Mouse (Mus musculus): ENCODE data around the gene Ybx1. TPM values are rescaled to one million over a fixed set of nuclear protein-coding genes. Genes with fewer than 3 reads are reported as not detected.

Ybx1 gene
- polyA plus RNA-seq, 1 experiment from 2014 or later: 839 TPM

- WGBS: 78% methylated on average over 14 of the region's 14 CpGs
These were observed 47.6 kb downstream of the Ybx1 start for GRCm38 (mm10) chr4:119246688-119247225.

GRCm38 (mm10) chr4:119245961-119246360 is 48.4 kb downstream of the Ybx1 start:
- peaks cover 61% of the 10 kb centered on the region for H3K36me3 ChIP-seq
- peaks cover 17% of the 10 kb centered on the region for H3K4me1 ChIP-seq (replicated peaks)
- no peak overlapping the region; the same call in 1 of the 2 replicates for H3K27ac ChIP-seq
- H3K4me3 ChIP-seq (replicated peaks): no peak overlapping the region
- 79% methylated on average over 9 of the region's 9 CpGs for WGBS
- no peak for ATAC-seq
- H3K9ac ChIP-seq (replicated peaks): no peak overlapping the region
- no peaks in the 10 kb centered on the region for H3K9me3 ChIP-seq
- no peaks in the 10 kb centered on the region for H3K27me3 ChIP-seq
- no peak overlapping the region for H3K4me2 ChIP-seq (replicated peaks)

More at GRCm38 (mm10) chr4:119246688-119247225, 47.6 kb downstream of the Ybx1 start:
- H3K4me2 ChIP-seq (replicated peaks): no peak overlapping the region
- H3K9me3 ChIP-seq: no peaks in the 10 kb centered on the region
- H3K36me3 ChIP-seq: peaks cover 53% of the 10 kb centered on the region
- no peak for ATAC-seq
- peak overlapping the region; percentile 30; the same call in 1 of the 2 replicates for H3K27ac ChIP-seq
- no peaks in the 10 kb centered on the region for H3K27me3 ChIP-seq
- no peak overlapping the region for H3K4me3 ChIP-seq (replicated peaks)
- H3K4me1 ChIP-seq (replicated peaks): peaks cover 17% of the 10 kb centered on the region
- H3K9ac ChIP-seq (replicated peaks): no peak overlapping the region

GRCm38 (mm10) chr4:119245556-119245955 is 48.8 kb downstream of the Ybx1 start:
- Histone ChIP-seq H3K9ac (replicated peaks) (no peak overlapping the region), H3K27ac (no peak overlapping the region; the same call in 1 of the 2 replicates), H3K36me3 (peaks cover 65% of the 10 kb centered on the region), H3K4me1 (replicated peaks) (peaks cover 17% of the 10 kb centered on the region), H3K4me3 (replicated peaks) (no peak overlapping the region), H3K4me2 (replicated peaks) (no peak overlapping the region), H3K9me3 (no peaks in the 10 kb centered on the region), H3K27me3 (no peaks in the 10 kb centered on the region)
- 81% methylated on average over 7 of the region's 7 CpGs for WGBS
- ATAC-seq: no peak

- ATAC-seq: no peak
- no peaks in the 10 kb centered on the region for H3K9me3 ChIP-seq
- H3K27ac ChIP-seq: no peak overlapping the region
- H3K4me2 ChIP-seq (replicated peaks): no peak overlapping the region
- peaks cover 17% of the 10 kb centered on the region for H3K4me1 ChIP-seq (replicated peaks)
- H3K9ac ChIP-seq (replicated peaks): no peak overlapping the region
- no peaks in the 10 kb centered on the region for H3K27me3 ChIP-seq
- H3K36me3 ChIP-seq: peaks cover 66% of the 10 kb centered on the region
- 83% methylated on average over 22 of the region's 22 CpGs for WGBS
- H3K4me3 ChIP-seq (replicated peaks): no peak overlapping the region
These were observed 49.8 kb downstream of the Ybx1 start for GRCm38 (mm10) chr4:119244468-119245240.

- peaks cover 12% of the 10 kb centered on the region for H3K4me1 ChIP-seq (replicated peaks)
- H3K9ac ChIP-seq (replicated peaks): no peak overlapping the region
- ATAC-seq: no peak
- 93% methylated on average over 12 of the region's 12 CpGs for WGBS
- H3K27me3 ChIP-seq: no peaks in the 10 kb centered on the region
- no peak overlapping the region for H3K27ac ChIP-seq
- H3K9me3 ChIP-seq: no peaks in the 10 kb centered on the region
- no peak overlapping the region for H3K4me3 ChIP-seq (replicated peaks)
- H3K36me3 ChIP-seq: peaks cover 69% of the 10 kb centered on the region
- no peak overlapping the region for H3K4me2 ChIP-seq (replicated peaks)
These were observed 51.8 kb downstream of the Ybx1 start for GRCm38 (mm10) chr4:119242571-119242970.

- no peaks in the 10 kb centered on the region for H3K27me3 ChIP-seq
- H3K27ac ChIP-seq: no peak overlapping the region
- peaks cover 75% of the 10 kb centered on the region for H3K36me3 ChIP-seq
- H3K4me1 ChIP-seq (replicated peaks): peaks cover 6% of the 10 kb centered on the region; the same call in 1 of the 2 replicates
- WGBS: 90% methylated on average over 14 of the region's 14 CpGs
- H3K9ac ChIP-seq (replicated peaks): no peak overlapping the region
- ATAC-seq: no peak
- no peaks in the 10 kb centered on the region for H3K9me3 ChIP-seq
- H3K4me2 ChIP-seq (replicated peaks): no peak overlapping the region
- H3K4me3 ChIP-seq (replicated peaks): no peak overlapping the region
These were observed 52.7 kb downstream of the Ybx1 start for GRCm38 (mm10) chr4:119241664-119242063.

- WGBS: 37% methylated on average over 12 of the region's 12 CpGs
- no peak overlapping the region for H3K4me3 ChIP-seq (replicated peaks)
- peak; percentile 65 for ATAC-seq
- H3K4me2 ChIP-seq (replicated peaks): no peak overlapping the region
- H3K9me3 ChIP-seq: no peaks in the 10 kb centered on the region
- H3K36me3 ChIP-seq: peaks cover 57% of the 10 kb centered on the region
- H3K27ac ChIP-seq: peak overlapping the region; percentile 64
- no peaks in the 10 kb centered on the region for H3K27me3 ChIP-seq
- H3K9ac ChIP-seq (replicated peaks): no peak overlapping the region
- H3K4me1 ChIP-seq (replicated peaks): peaks cover 8% of the 10 kb centered on the region
These were observed 55.2 kb downstream of the Ybx1 start for GRCm38 (mm10) chr4:119239181-119239682.

- no peak overlapping the region for H3K4me3 ChIP-seq (replicated peaks)
- peaks cover 14% of the 10 kb centered on the region for H3K4me1 ChIP-seq (replicated peaks)
- 75% methylated on average over 3 of the region's 3 CpGs for WGBS
- H3K4me2 ChIP-seq (replicated peaks): no peak overlapping the region
- peaks cover 52% of the 10 kb centered on the region for H3K36me3 ChIP-seq
- no peaks in the 10 kb centered on the region for H3K9me3 ChIP-seq
- no peak overlapping the region for H3K27ac ChIP-seq
- H3K9ac ChIP-seq (replicated peaks): no peak overlapping the region
- peak; percentile 9; the same call in 1 of the 2 replicates for ATAC-seq
- no peaks in the 10 kb centered on the region for H3K27me3 ChIP-seq
These were observed 55.7 kb downstream of the Ybx1 start for GRCm38 (mm10) chr4:119238661-119239060.

- 91% methylated on average over 3 of the region's 3 CpGs for WGBS
- H3K4me3 ChIP-seq (replicated peaks): peak overlapping the region; percentile 81
These were observed 60.1 kb downstream of the Ybx1 start for GRCm38 (mm10) chr4:119234348-119234747.

GRCm38 (mm10) chr4:119233256-119233901 is 61.0 kb downstream of the Ybx1 start:
- Histone ChIP-seq H3K27me3 (no peaks in the 10 kb centered on the region), H3K4me3 (replicated peaks) (peak overlapping the region; percentile 81), H3K9me3 (no peaks in the 10 kb centered on the region), H3K27ac (peak overlapping the region; percentile 65), H3K4me2 (replicated peaks) (peak overlapping the region; percentile 92), H3K4me1 (replicated peaks) (peaks cover 19% of the 10 kb centered on the region), H3K36me3 (peaks cover 20% of the 10 kb centered on the region), H3K9ac (replicated peaks) (peak overlapping the region; percentile 85)
- under 1% methylated on average over 36 of the region's 36 CpGs for WGBS
- peak; percentile 4; the same call in 1 of the 2 replicates for ATAC-seq

More at GRCm38 (mm10) chr4:119234348-119234747, 60.1 kb downstream of the Ybx1 start:
- Histone ChIP-seq H3K4me2 (replicated peaks) (peak overlapping the region; percentile 92), H3K36me3 (peaks cover 19% of the 10 kb centered on the region), H3K27me3 (no peaks in the 10 kb centered on the region), H3K27ac (no peak overlapping the region), H3K9me3 (no peaks in the 10 kb centered on the region), H3K4me1 (replicated peaks) (peaks cover 23% of the 10 kb centered on the region), H3K9ac (replicated peaks) (no peak overlapping the region)
- no peak for ATAC-seq

GRCm38 (mm10) chr4:119232410-119233255 is 61.8 kb downstream of the Ybx1 start, which contains the start of the genes AU022252 and P3h1:
Gene AU022252, minus strand, starts transcription at chr4:119232712.
Gene P3h1, plus strand, starts transcription at chr4:119232915.
- Histone ChIP-seq H3K4me3 (replicated peaks) (peak within 1 kb of the TSS; percentile 81), H3K4me2 (replicated peaks) (peak within 1 kb of the TSS; percentile 92), H3K27me3 (no peaks in the 10 kb centered on the region), H3K36me3 (peaks cover 24% of the 10 kb centered on the region), H3K9ac (replicated peaks) (peak within 1 kb of the TSS; percentile 85), H3K4me1 (replicated peaks) (peaks cover 19% of the 10 kb centered on the region), H3K27ac (peak within 1 kb of the TSS; percentile 65), H3K9me3 (no peaks in the 10 kb centered on the region)
- under 1% methylated on average over 71 of the region's 71 CpGs for WGBS
- peak; percentile 93 for ATAC-seq

Measured in midbrain, embryonic 13.5 days (tissue).